Mouse (Mus musculus): ENCODE measurements around the gene Cyp2f2.

GRCm38 (mm10) chr7:27179217-27179918 is 59.7 kb downstream of the Cyp2f2 start:
- no peak for TF ChIP-seq POLR2A (IDR thresholded peaks at IDR 0.05; ENCODE audit: extremely low read depth, insufficient read depth, low read length)
- no peak for TF ChIP-seq CTCF (IDR thresholded peaks at IDR 0.05; ENCODE audit: extremely low read depth, insufficient read depth, low read length)
